Mouse (Mus musculus): ENCODE data around the gene Ptn.

GRCm38 (mm10) chr6:36842101-36842922 is 32.3 kb upstream of the Ptn start:
- TF ChIP-seq POLR2A (IDR thresholded peaks at IDR 0.05; ENCODE audit: borderline replicate concordance, extremely low read depth, insufficient read depth, insufficient read length, poor library complexity, severe bottlenecking) (no peak), CTCF (IDR thresholded peaks at IDR 0.05; ENCODE audit: borderline replicate concordance, extremely low read depth, insufficient read depth, insufficient read length) (no peak)

Measured in brain, embryonic 14.5 days (tissue).